Mouse (Mus musculus) stomach, postnatal 0 days (tissue): Measurements from ENCODE around the gene Erc2. TPM values are rescaled to one million over a fixed set of nuclear protein-coding genes. Genes with fewer than 3 reads are reported as not detected.

Source experiments
- ATAC-seq: fragments of 200-750 bp; cut with Nextera tagmentation; 2 replicates; pipeline ENCODE4 v1.8.0; 2017; ENCODE audit not compliant: low FRiP score, low TSS enrichment
- DNase-seq: peaks from one replicate; pipeline ENCODE4 v3.0.0-alpha.2; 2016; ENCODE audit warnings: low spot score
- H3K27ac ChIP-seq: fragments of 300-500 bp; sonication (generic); replicated peaks from 2 replicates; pipeline ENCODE4 v1.5.1; 2014; ENCODE audit warnings: mild to moderate bottlenecking, control low read depth
- H3K27me3 ChIP-seq: fragments of 300-500 bp; sonication (generic); 2 replicates; pipeline ENCODE4 v1.6.1; 2014; ENCODE audit warnings: low read length; ENCODE audit not compliant: control insufficient read depth, insufficient read depth
- H3K36me3 ChIP-seq: fragments of 300-500 bp; sonication (generic); 2 replicates; pipeline ENCODE4 v1.6.1; 2014; ENCODE audit warnings: low read length, mixed read lengths; ENCODE audit not compliant: control insufficient read depth, insufficient read depth
- H3K4me1 ChIP-seq: fragments of 300-500 bp; sonication (generic); replicated peaks from 2 replicates; pipeline ENCODE4 v1.6.1; 2014; ENCODE audit warnings: antibody characterized with exemption; ENCODE audit not compliant: control insufficient read depth, insufficient read depth
- H3K4me2 ChIP-seq: fragments of 300-500 bp; sonication (generic); replicated peaks from 2 replicates; pipeline ENCODE4 v1.6.1; 2014; ENCODE audit warnings: low read depth, mild to moderate bottlenecking, control low read depth, moderate library complexity
- H3K4me3 ChIP-seq: fragments of 300-500 bp; sonication (generic); 2 replicates; pipeline ENCODE4 v1.5.1; 2014; ENCODE audit warnings: low read depth, low read length, control low read depth
- H3K9ac ChIP-seq: fragments of 300-500 bp; sonication (generic); 2 replicates; pipeline ENCODE4 v1.6.1; 2014; ENCODE audit warnings: mild to moderate bottlenecking, low read length, control low read depth, mixed read lengths
- H3K9me3 ChIP-seq: fragments of 300-500 bp; sonication (generic); 2 replicates; pipeline ENCODE4 v1.6.1; 2016; ENCODE audit warnings: low read length; ENCODE audit not compliant: control insufficient read depth
- CTCF ChIP-seq: IDR thresholded peaks from 2 replicates; pipeline ENCODE4 v1.5.1; 2016; ENCODE audit warnings: antibody characterized with exemption, low read depth, mild to moderate bottlenecking, moderate library complexity
- EP300 ChIP-seq: optimal IDR thresholded peaks from 2 replicates; pipeline ENCODE3; 2016; ENCODE audit warnings: antibody characterized with exemption
- WGBS: fragments of 180-500 bp; shearing (Covaris S2); extraction: QIAGEN DNeasy Blood & Tissue Kit; methylation state at CpG from one replicate; pipeline ENCODE4 v1.1.7; 2014; 5-methylcytosine and 5-hydroxymethylcytosine counted together
- polyA plus RNA-seq: library from polyadenylated mRNA; unstranded; fragments of >200 nt; fragmentation: Nextera tagmentation; extraction: Ambion mirVana; gene quantifications from 2 replicates; pipeline ENCODE4 v1.2.1, GENCODE M21; 2015

Erc2 gene
- polyA plus RNA-seq, 1 experiment from 2014 or later, result 3.0 TPM

- Histone ChIP-seq H3K27ac (no peak overlapping the region), H3K9ac (no peak overlapping the region), H3K4me2 (no peak overlapping the region), H3K4me1 (no peaks in the 10 kb centered on the region), H3K4me3 (no peak overlapping the region), H3K27me3 (no peaks in the 10 kb centered on the region), H3K9me3 (no peaks in the 10 kb centered on the region), H3K36me3 (no peaks in the 10 kb centered on the region)
- ATAC-seq (no peak), DNase-seq (no peak)
- 36% methylated on average over 4 of the region's 4 CpGs for WGBS
- peak; percentile 83 for TF ChIP-seq CTCF
- TF ChIP-seq EP300, result no peak
Measured at GRCm38 (mm10) chr14:28004023-28004422, 381.8 kb downstream of the Erc2 start.

GRCm38 (mm10) chr14:28010536-28011280 lies 388.5 kb downstream of the Erc2 start:
- Histone ChIP-seq H3K27me3 (no peaks in the 10 kb centered on the region), H3K36me3 (no peaks in the 10 kb centered on the region), H3K27ac (no peak overlapping the region), H3K4me1 (no peaks in the 10 kb centered on the region), H3K4me3 (no peak overlapping the region), H3K9me3 (no peaks in the 10 kb centered on the region), H3K4me2 (no peak overlapping the region), H3K9ac (no peak overlapping the region)
- TF ChIP-seq EP300 (no peak), CTCF (no peak)
- WGBS, result 29% methylated on average over 10 of the region's 10 CpGs
- ATAC-seq, result no peak
- DNase-seq, result no peak

GRCm38 (mm10) chr14:28023199-28023598 lies 401.0 kb downstream of the Erc2 start:
- Histone ChIP-seq H3K9me3 (no peaks in the 10 kb centered on the region), H3K36me3 (no peaks in the 10 kb centered on the region), H3K9ac (no peak overlapping the region), H3K4me3 (no peak overlapping the region), H3K4me2 (no peak overlapping the region), H3K4me1 (no peaks in the 10 kb centered on the region), H3K27me3 (no peaks in the 10 kb centered on the region), H3K27ac (no peak overlapping the region)
- DNase-seq (no peak), ATAC-seq (no peak)
- 71% methylated on average over 6 of the region's 6 CpGs for WGBS
- no peak for TF ChIP-seq CTCF

- TF ChIP-seq EP300, result no peak
- no peak for TF ChIP-seq CTCF
- Histone ChIP-seq H3K27ac (no peak overlapping the region), H3K9me3 (no peaks in the 10 kb centered on the region), H3K36me3 (no peaks in the 10 kb centered on the region), H3K4me1 (no peaks in the 10 kb centered on the region), H3K27me3 (no peaks in the 10 kb centered on the region), H3K4me3 (no peak overlapping the region), H3K9ac (no peak overlapping the region), H3K4me2 (no peak overlapping the region)
- ATAC-seq (no peak), DNase-seq (no peak)
- 73% methylated on average over 1 of the region's 1 CpGs for WGBS
Measured at GRCm38 (mm10) chr14:28030870-28031269, 408.6 kb downstream of the Erc2 start.

GRCm38 (mm10) chr14:28035013-28035412 lies 412.8 kb downstream of the Erc2 start:
- Histone ChIP-seq H3K36me3 (no peaks in the 10 kb centered on the region), H3K4me1 (no peaks in the 10 kb centered on the region), H3K27me3 (no peaks in the 10 kb centered on the region), H3K27ac (no peak overlapping the region), H3K4me2 (no peak overlapping the region), H3K9me3 (no peaks in the 10 kb centered on the region), H3K4me3 (no peak overlapping the region), H3K9ac (no peak overlapping the region)
- 53% methylated on average over 2 of the region's 2 CpGs for WGBS
- TF ChIP-seq CTCF (no peak), EP300 (no peak)
- ATAC-seq (no peak), DNase-seq (no peak)

- WGBS, result 53% methylated on average over 4 of the region's 4 CpGs
- H3K9ac ChIP-seq, result no peak overlapping the region
- no peak for DNase-seq
- H3K36me3 ChIP-seq, result no peaks in the 10 kb centered on the region
- H3K4me3 ChIP-seq, result no peak overlapping the region
- TF ChIP-seq CTCF (no peak), EP300 (no peak)
- H3K27ac ChIP-seq, result no peak overlapping the region
- no peaks in the 10 kb centered on the region; the same call in 1 of the 2 replicates for H3K4me1 ChIP-seq
- no peaks in the 10 kb centered on the region for H3K27me3 ChIP-seq
- ATAC-seq, result no peak
- no peak overlapping the region for H3K4me2 ChIP-seq
- H3K9me3 ChIP-seq, result no peaks in the 10 kb centered on the region
Measured at GRCm38 (mm10) chr14:28043095-28043494, 420.9 kb downstream of the Erc2 start.
